Mouse (Mus musculus): ENCODE measurements around the gene Cxcl16. TPM values are rescaled to one million over a fixed set of nuclear protein-coding genes. Genes with fewer than 3 reads are reported as not detected.

The Cxcl16 gene
- polyA plus RNA-seq, 1 experiment: 0.08 TPM

- Histone ChIP-seq H3ac (ENCODE audit: control insufficient read depth, insufficient read length) (no peak within 1 kb of the TSS), H3K27me3 (ENCODE audit: control insufficient read depth, insufficient read depth, insufficient read length) (peaks cover 3% of the 10 kb centered on the region), H3K36me3 (ENCODE audit: control insufficient read depth, insufficient read depth) (no peaks in the 10 kb centered on the region), H3K79me2 (ENCODE audit: control insufficient read depth, insufficient read depth) (no peaks in the 10 kb centered on the region), H3K4me2 (ENCODE audit: low read depth) (peak within 1 kb of the TSS; percentile 9), H3K4me3 (no peak within 1 kb of the TSS)
- no peak for TF ChIP-seq SRF (IDR thresholded peaks at IDR 0.05; ENCODE audit: control insufficient read depth, insufficient read length, low read depth)
- TF ChIP-seq POLR2AphosphoS2 (IDR thresholded peaks at IDR 0.05; ENCODE audit: insufficient read length, low read depth): no peak
- no peak for TF ChIP-seq MYOG (IDR thresholded peaks at IDR 0.05; ENCODE audit: control insufficient read depth in 1 of 3, insufficient read depth in 1 of 3, insufficient read length in 2 of 3, low read depth in 2 of 3)
- no peak for TF ChIP-seq MYOD1 (IDR thresholded peaks at IDR 0.05; ENCODE audit: control insufficient read depth in 1 of 3, insufficient read length in 2 of 3, low read depth in 2 of 3)
- TF ChIP-seq TCF3 (IDR thresholded peaks at IDR 0.05; ENCODE audit: insufficient read length, low read depth): no peak
- TF ChIP-seq REST (IDR thresholded peaks at IDR 0.05; ENCODE audit: insufficient read depth, insufficient read length): no peak
- TF ChIP-seq CEBPB (IDR thresholded peaks at IDR 0.05; ENCODE audit: insufficient read depth, poor library complexity, severe bottlenecking): no peak
Measured at GRCm38 (mm10) chr11:70458688-70459600, 840 bp downstream of the Cxcl16 start, which contains the start of gene Zmynd15. Gene Zmynd15 (plus strand): TSS chr11:70459433.

GRCm38 (mm10) chr11:70453261-70454044, 6.3 kb downstream of the Cxcl16 start:
- Histone ChIP-seq H3ac (ENCODE audit: control insufficient read depth, insufficient read length) (no peak overlapping the region), H3K27me3 (ENCODE audit: control insufficient read depth, insufficient read depth, insufficient read length) (no peaks in the 10 kb centered on the region), H3K4me2 (ENCODE audit: low read depth) (no peak overlapping the region), H3K36me3 (ENCODE audit: control insufficient read depth, insufficient read depth) (no peaks in the 10 kb centered on the region), H3K79me2 (ENCODE audit: control insufficient read depth, insufficient read depth) (peaks cover 11% of the 10 kb centered on the region), H3K4me3 (no peak overlapping the region)
- TF ChIP-seq POLR2A (IDR thresholded peaks at IDR 0.05; ENCODE audit: insufficient read length, low read depth) (no peak), MYOG (IDR thresholded peaks at IDR 0.05; ENCODE audit: control insufficient read depth in 1 of 3, insufficient read depth in 1 of 3, insufficient read length in 2 of 3, low read depth in 2 of 3) (no peak), MYOD1 (IDR thresholded peaks at IDR 0.05; ENCODE audit: control insufficient read depth in 1 of 3, insufficient read length in 2 of 3, low read depth in 2 of 3) (no peak), CEBPB (IDR thresholded peaks at IDR 0.05; ENCODE audit: insufficient read depth, poor library complexity, severe bottlenecking) (no peak), E2F4 (IDR thresholded peaks at IDR 0.05; ENCODE audit: insufficient read depth) (no peak), USF1 (IDR thresholded peaks at IDR 0.05; ENCODE audit: low read depth) (no peak), MAX (IDR thresholded peaks at IDR 0.05; ENCODE audit: low read depth) (no peak), TCF3 (IDR thresholded peaks at IDR 0.05; ENCODE audit: insufficient read length, low read depth) (no peak), SRF (IDR thresholded peaks at IDR 0.05; ENCODE audit: control insufficient read depth, insufficient read length, low read depth) (no peak), TCF12 (IDR thresholded peaks at IDR 0.05; ENCODE audit: insufficient read depth, poor library complexity, severe bottlenecking) (no peak), REST (IDR thresholded peaks at IDR 0.05; ENCODE audit: insufficient read depth, insufficient read length) (no peak)

DNA sequence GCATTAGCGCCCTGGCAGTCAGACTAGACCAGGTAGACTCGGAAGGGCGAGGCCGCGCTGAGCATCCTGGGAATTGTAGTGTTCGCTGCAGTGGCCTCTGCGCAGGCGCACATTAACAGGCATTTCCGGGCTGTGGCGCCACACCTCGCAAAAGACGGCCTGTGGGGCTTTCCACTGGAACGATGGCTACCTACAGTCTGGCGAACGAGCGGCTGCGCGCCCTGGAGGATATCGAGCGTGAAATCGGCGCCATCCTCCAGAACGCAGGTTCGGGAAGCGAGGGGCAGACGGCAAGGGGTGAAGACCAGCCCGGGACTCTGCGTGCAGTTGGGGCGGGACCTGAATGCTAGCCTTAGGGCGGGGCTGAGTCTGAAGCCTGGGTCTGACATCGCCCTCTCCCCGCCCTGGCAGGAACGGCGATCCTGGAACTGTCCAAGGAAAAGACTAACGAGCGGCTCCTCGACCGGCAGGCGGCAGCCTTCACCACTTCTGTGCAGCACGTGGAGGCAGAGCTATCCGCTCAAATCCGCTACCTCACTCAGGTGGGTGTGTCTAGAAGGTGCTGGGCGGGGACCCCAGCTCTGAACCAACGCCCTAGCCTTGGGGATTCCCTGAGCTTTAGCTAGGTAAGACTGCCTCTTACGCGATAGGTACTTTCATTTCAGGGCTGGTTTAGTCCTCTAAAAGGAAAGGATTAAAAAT, 7.8 kb downstream of the Cxcl16 start, which contains the start of gene Med11:
TSS of gene Med11 (plus strand) at position 123 of the 702 bp plus-strand sequence.
- H3K79me2 ChIP-seq (ENCODE audit: control insufficient read depth, insufficient read depth): peaks cover 11% of the 10 kb centered on the region
- peak within 1 kb of the TSS; percentile 45 for H3ac ChIP-seq (ENCODE audit: control insufficient read depth, insufficient read length)
- TF ChIP-seq MYOD1 (IDR thresholded peaks at IDR 0.05; ENCODE audit: control insufficient read depth in 1 of 3, insufficient read length in 2 of 3, low read depth in 2 of 3): no peak
- TF ChIP-seq POLR2AphosphoS2 (IDR thresholded peaks at IDR 0.05; ENCODE audit: insufficient read length, low read depth): peak; percentile 88
- TF ChIP-seq CEBPB (IDR thresholded peaks at IDR 0.05; ENCODE audit: insufficient read depth, poor library complexity, severe bottlenecking): no peak
- no peak for TF ChIP-seq E2F4 (IDR thresholded peaks at IDR 0.05; ENCODE audit: insufficient read depth)
- TF ChIP-seq USF1 (IDR thresholded peaks at IDR 0.05; ENCODE audit: low read depth): peak; percentile 60
- TF ChIP-seq MYOG (IDR thresholded peaks at IDR 0.05; ENCODE audit: control insufficient read depth in 1 of 3, insufficient read depth in 1 of 3, insufficient read length in 2 of 3, low read depth in 2 of 3): no peak
- TF ChIP-seq TCF3 (IDR thresholded peaks at IDR 0.05; ENCODE audit: insufficient read length, low read depth): no peak
- peak; percentile 69 for TF ChIP-seq POLR2A (IDR thresholded peaks at IDR 0.05; ENCODE audit: insufficient read length, low read depth)
- TF ChIP-seq MAX (IDR thresholded peaks at IDR 0.05; ENCODE audit: low read depth): peak; percentile 75
- no peak for TF ChIP-seq REST (IDR thresholded peaks at IDR 0.05; ENCODE audit: insufficient read depth, insufficient read length)
- no peak for TF ChIP-seq TCF12 (IDR thresholded peaks at IDR 0.05; ENCODE audit: insufficient read depth, poor library complexity, severe bottlenecking)
- no peak for TF ChIP-seq SRF (IDR thresholded peaks at IDR 0.05; ENCODE audit: control insufficient read depth, insufficient read length, low read depth)
- no peaks in the 10 kb centered on the region for H3K36me3 ChIP-seq (ENCODE audit: control insufficient read depth, insufficient read depth)
- peak within 1 kb of the TSS; percentile 48 for H3K4me3 ChIP-seq
- H3K27me3 ChIP-seq (ENCODE audit: control insufficient read depth, insufficient read depth, insufficient read length): no peaks in the 10 kb centered on the region
- H3K4me2 ChIP-seq (ENCODE audit: low read depth): peak within 1 kb of the TSS; percentile 98

- Histone ChIP-seq H3K36me3 (ENCODE audit: control insufficient read depth, insufficient read depth) (no peaks in the 10 kb centered on the region), H3K4me3 (peak overlapping the region; percentile 48), H3K4me2 (ENCODE audit: low read depth) (no peak overlapping the region), H3K79me2 (ENCODE audit: control insufficient read depth, insufficient read depth) (peaks cover 11% of the 10 kb centered on the region), H3ac (ENCODE audit: control insufficient read depth, insufficient read length) (no peak overlapping the region), H3K27me3 (ENCODE audit: control insufficient read depth, insufficient read depth, insufficient read length) (no peaks in the 10 kb centered on the region)
- TF ChIP-seq TCF3 (IDR thresholded peaks at IDR 0.05; ENCODE audit: insufficient read length, low read depth) (no peak), POLR2A (IDR thresholded peaks at IDR 0.05; ENCODE audit: insufficient read length, low read depth) (no peak), E2F4 (IDR thresholded peaks at IDR 0.05; ENCODE audit: insufficient read depth) (no peak), POLR2AphosphoS2 (IDR thresholded peaks at IDR 0.05; ENCODE audit: insufficient read length, low read depth) (no peak), SRF (IDR thresholded peaks at IDR 0.05; ENCODE audit: control insufficient read depth, insufficient read length, low read depth) (no peak), MAX (IDR thresholded peaks at IDR 0.05; ENCODE audit: low read depth) (no peak), REST (IDR thresholded peaks at IDR 0.05; ENCODE audit: insufficient read depth, insufficient read length) (no peak), MYOG (IDR thresholded peaks at IDR 0.05; ENCODE audit: control insufficient read depth in 1 of 3, insufficient read depth in 1 of 3, insufficient read length in 2 of 3, low read depth in 2 of 3) (no peak), MYOD1 (IDR thresholded peaks at IDR 0.05; ENCODE audit: control insufficient read depth in 1 of 3, insufficient read length in 2 of 3, low read depth in 2 of 3) (no peak), USF1 (IDR thresholded peaks at IDR 0.05; ENCODE audit: low read depth) (no peak), CEBPB (IDR thresholded peaks at IDR 0.05; ENCODE audit: insufficient read depth, poor library complexity, severe bottlenecking) (no peak), TCF12 (IDR thresholded peaks at IDR 0.05; ENCODE audit: insufficient read depth, poor library complexity, severe bottlenecking) (no peak)
Measured at GRCm38 (mm10) chr11:70450926-70451325, 8.9 kb downstream of the Cxcl16 start.
